Mouse (Mus musculus) thymus, adult 2 months (tissue): ENCODE data around the gene Calcoco1.

Experiments
- CTCF ChIP-seq: fragments of 200-500 bp; IDR thresholded peaks from 2 replicates; pipeline ENCODE4 v1.5.1; 2012; ENCODE audit warnings: mild to moderate bottlenecking, control low read depth, low read length, moderate library complexity, borderline replicate concordance; ENCODE audit not compliant: control insufficient read depth, poor library complexity, insufficient read depth; ENCODE audit errors: extremely low read depth
- POLR2A ChIP-seq: fragments of 200-500 bp; IDR thresholded peaks from 2 replicates; pipeline ENCODE4 v1.6.1; 2012; ENCODE audit warnings: mild to moderate bottlenecking, low read length, control low read depth, moderate library complexity; ENCODE audit not compliant: control insufficient read depth, poor library complexity, insufficient read depth; ENCODE audit errors: extremely low read depth

DNA sequence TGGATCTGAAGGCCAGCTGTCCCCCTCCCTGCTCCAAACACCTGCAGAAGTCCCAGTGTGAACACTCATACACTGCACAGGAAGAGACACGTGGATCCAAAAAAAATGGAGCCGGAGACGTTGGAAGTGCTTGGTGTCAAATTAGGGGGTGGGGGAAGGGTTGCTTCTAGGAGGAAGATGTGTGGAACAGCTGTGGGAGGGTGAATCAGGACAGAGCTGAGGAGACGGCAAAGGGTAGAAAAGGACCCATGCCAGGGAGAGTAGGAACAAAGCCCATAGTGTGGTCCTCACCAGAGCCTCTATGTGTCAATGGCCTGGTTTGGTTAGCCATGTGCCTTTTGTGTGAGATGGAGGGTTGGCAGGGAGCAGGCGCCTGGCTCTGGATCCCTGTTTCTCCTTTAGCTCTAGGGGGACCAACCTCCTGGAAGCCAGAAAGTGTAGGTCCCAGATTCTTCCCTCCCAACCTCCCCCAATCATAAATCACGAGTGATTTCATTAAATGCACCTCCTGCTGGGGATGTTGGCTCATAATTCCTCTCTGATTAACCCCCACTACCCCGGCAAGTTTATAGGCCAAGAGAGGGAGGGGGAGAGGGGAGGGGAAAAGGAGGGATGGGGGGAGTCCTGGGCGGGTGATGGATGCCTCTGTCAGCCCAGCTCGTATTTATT is 16.6 kb downstream of the Calcoco1 start:
- TF ChIP-seq CTCF (no peak), POLR2A (no peak)
